Mouse (Mus musculus) bone marrow, adult 2 months (tissue): ENCODE measurements around the gene Zfp664.

ENCODE experiments used
- CTCF ChIP-seq: fragments of 200-500 bp; IDR thresholded peaks from 2 replicates; pipeline ENCODE4 v1.5.1; 2011; ENCODE audit warnings: low read length, control low read depth; ENCODE audit not compliant: control insufficient read depth, insufficient read depth
- POLR2A ChIP-seq: fragments of 200-500 bp; IDR thresholded peaks from 2 replicates; pipeline ENCODE4 v1.6.1; 2011; ENCODE audit warnings: low read depth, mild to moderate bottlenecking, control low read depth, low read length, borderline replicate concordance; ENCODE audit not compliant: control insufficient read depth

GRCm38 (mm10) chr5:124903852-124904251 lies 41.4 kb downstream of the Zfp664 start:
- TF ChIP-seq CTCF (no peak), POLR2A (no peak)
